Mouse (Mus musculus): ENCODE measurements around the gene Gabre. TPM values are rescaled to one million over a fixed set of nuclear protein-coding genes. Genes with fewer than 3 reads are reported as not detected.

Gene Gabre
- polyA plus RNA-seq (2021; fragmentation: Nextera tagmentation) = not detected in 2 replicates
- long read RNA-seq, experiment 1 = 0 reads
- long read RNA-seq, experiment 2 = 0 reads

GRCm38 (mm10) chrX:72274659-72275371, at the start of gene Gabre:
Gabre (minus strand) TSS chrX:72274803.

GRCm38 (mm10) chrX:72221717-72222116, 52.9 kb downstream of the Gabre start, which contains the start of gene Magea4:
Magea4 (plus strand) TSS chrX:72222017.

Other genes starting within 250 kb of the Gabre start
- not detected in 2 replicates for gene Magea4, start 52.8 kb downstream of the Gabre start, polyA plus RNA-seq (2021; fragmentation: Nextera tagmentation)
- not detected in 2 replicates for gene Magea10, start 112.1 kb upstream of the Gabre start, polyA plus RNA-seq (2021; fragmentation: Nextera tagmentation)